Mouse (Mus musculus) heart, adult 2 months (tissue): ENCODE results near the gene Tmx1.

ENCODE experiments used
- CTCF ChIP-seq: fragments of 200-600 bp; IDR thresholded peaks from 2 replicates; pipeline ENCODE4 v1.8.1; 2022; ENCODE audit warnings: antibody characterized with exemption, mild to moderate bottlenecking, moderate library complexity
- POLR2A ChIP-seq: fragments of 200-500 bp; IDR thresholded peaks from 2 replicates; pipeline ENCODE4 v1.6.1; 2011; ENCODE audit warnings: mild to moderate bottlenecking, low read depth, low read length, control low read depth; ENCODE audit not compliant: insufficient read depth

DNA sequence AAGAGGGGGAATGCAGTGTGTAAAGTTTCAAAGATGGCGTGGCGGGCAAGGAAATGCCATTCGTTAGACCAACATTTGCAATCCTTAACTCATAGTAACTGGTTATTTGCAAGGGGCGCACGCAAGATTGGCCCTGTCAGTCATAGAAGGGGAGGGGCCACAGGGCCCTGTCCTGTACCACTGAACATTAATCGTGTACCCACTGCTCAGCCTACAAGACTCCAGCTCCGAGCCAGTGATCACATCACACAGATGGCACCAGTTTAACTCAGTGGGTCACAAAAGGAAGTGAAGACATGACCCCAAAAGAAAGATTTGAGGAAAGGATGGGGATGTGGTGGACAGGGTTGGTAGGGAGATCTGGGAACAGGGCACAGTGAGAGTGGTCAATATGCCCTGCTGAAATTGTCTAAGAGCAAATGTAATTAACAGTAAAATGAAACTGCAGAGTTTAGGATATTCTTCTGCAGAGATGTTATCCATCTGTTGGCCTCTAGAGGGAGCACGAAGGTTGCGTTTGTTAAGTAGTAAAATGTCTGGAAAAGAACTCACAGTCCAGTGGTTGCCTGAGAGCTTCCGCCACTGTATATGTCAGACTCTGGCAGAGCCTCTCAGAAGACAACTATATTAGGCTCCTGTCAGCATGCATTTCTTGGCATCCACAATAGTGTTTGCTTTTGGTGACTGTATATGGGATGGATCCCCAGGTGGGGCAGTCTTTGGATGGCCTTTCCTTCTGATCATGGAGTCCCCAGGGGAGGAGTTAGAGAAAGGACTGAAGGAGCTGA, 41.8 kb downstream of the Tmx1 start:
- TF ChIP-seq CTCF (peak; percentile 89), POLR2A (no peak)
